Mouse (Mus musculus): ENCODE measurements at regions not wholly inside any gene's neighbourhood (a gene's known extent, or its start where the extent isn't known, plus 50 kb on each side); places are given as distances from the start of the nearest gene placed in this dataset.
A peak's percentile ranks its signal among the peaks of the same experiment; 100 is the strongest.

DNA sequence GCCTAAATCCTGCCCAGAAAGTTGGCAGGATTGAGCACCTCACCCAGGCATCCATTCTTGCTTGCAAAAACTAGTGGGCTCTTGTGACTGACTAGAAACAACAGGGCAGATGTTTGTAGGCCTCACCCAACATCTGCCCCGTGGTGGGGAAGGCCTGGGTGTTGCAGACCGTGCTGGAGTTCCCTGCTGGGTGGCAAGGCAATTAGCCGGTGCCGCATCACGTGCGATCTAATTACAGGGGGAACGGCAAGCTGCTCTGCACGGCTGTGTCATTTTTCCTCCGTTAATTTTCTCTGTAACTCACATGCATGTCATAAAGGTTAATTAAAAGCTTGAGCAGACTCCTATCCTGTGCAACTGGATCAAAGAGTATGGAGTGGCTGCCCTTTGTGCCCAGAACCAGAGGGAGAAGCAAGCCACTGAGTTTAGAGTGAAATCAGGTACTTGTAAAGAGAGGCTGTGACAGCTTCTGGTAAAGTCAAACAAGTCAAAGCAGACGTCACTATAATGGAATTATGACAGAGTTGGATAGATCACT, 143.5 kb downstream of the Ets2 start:
- DNase-seq (ENCODE audit: low spot score in 2 of 2), result peak; percentile 42 to 53

DNA sequence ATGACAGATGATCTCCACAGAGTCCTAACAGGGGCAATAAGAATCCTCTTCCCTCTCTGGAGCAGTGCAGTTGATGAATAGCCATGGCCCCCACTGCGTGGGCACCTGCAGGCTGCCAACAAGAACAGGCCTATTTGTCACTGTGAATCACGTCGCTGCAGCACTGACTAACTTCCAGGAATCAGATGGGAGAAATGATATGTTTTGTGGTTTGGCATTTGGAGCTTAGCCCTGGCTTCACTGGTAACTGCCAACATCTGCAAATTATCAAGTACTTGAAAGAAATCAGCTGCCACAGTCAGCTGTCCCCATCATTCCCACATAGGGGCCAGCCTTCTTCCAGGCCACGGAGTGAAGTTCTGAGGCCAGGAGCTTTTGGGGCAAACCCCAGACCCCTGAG, 142.8 kb downstream of the Ets2 start:
- peak in 1 of 2 experiments; percentile 39 for DNase-seq (ENCODE audit: low spot score in 2 of 2)

DNA sequence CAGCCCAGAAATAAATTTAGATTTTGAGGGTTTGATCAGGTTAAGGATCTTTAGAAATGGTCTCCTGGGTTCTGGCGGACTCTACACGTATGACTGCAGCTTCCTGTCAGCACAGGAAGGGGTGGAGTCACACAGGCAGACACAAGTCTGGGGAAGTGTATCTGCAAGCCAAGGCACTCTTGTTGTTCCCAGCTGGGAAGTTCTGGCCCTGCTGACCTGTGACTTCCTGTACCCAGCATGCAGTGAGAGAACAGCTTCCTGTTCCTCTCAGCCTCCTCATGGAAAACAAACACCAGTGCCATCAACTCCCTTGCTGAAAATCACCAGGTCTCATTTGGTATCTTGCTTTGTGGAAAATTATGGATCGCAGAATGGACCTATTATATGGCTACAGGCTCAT, 140.9 kb downstream of the Ets2 start:
- no peak for DNase-seq (ENCODE audit: low spot score in 2 of 2)

DNA sequence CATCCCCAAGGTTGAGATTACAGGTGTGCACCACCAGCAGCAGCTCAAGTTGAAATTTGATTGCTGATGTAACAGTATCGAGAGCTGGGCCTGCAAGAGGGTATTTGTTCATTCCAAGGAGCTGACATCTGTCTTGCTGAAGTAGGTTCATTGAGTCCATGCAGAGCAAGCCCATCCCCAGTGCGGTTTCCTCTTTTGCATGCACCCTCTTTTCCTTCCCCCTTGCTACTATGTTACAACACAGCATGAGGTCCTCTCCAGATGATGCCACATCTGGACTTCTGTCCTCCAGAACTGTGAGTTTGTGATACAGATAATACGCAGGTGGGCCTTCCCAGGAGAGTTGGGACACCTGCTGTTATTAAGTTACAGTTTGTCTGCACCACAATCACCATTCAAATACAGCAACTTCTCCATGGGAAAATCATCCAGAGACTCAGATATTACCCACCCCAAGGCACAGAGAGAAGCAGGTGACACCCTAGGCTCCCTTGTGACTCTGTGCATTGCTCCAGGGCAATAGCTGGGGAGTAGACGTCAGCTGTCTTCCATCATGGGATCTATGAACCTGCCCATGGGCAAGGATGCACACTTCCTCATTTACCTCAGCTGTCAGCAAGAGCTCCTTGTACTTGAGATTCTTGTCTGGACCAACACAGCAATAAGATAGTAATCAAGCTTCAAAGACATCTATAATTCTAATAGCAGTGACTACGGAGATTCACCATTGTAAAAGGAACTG, 137.8 kb downstream of the Ets2 start:
- DNase-seq (ENCODE audit: low spot score in 2 of 2), result no peak

DNA sequence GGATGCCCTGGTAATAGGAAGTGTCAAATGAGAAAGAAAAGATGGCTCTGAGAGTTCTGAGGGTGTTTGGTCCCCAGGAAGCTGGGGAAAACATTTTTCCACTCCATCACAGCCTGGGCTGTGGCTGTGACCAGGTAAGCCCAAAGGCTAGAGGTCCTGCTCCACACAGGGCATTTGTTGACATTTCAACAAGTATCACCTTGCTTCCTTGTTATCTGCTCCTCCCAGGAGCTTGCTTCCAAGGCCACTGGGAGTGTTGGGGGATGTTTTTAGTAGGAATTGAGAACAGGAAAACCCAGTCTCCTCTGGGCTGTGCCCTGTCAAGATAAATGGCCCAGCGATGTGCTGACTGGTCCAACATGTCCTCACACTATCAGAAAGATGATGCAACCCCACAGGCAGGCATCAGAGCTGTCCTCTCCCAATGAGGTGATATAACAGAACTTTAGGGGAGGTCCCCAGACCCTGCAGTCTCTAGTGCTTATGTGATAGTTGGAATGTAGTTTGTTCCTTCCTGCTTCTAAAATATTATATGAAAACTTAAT, 137.1 kb downstream of the Ets2 start:
- DNase-seq (ENCODE audit: low spot score in 2 of 2), result no peak

DNA sequence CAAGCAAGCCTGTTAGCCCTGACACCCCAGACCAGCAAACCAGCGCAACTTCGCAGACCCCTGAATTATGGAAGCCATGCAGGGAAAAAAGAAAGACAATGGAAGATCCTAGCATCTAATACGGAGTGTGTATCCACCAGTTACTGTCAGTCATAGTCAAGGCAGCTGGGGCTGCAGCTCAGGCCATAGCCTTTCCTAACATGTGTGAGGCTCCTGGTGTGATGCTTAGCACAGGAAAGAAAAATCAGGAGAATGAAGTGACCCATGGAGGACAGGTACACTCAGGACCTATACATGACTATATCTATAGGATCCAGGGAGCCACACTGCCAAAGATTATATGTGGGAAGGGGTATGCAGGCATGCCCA, 136.6 kb downstream of the Ets2 start:
- no peak for DNase-seq (ENCODE audit: low spot score in 2 of 2)

DNA sequence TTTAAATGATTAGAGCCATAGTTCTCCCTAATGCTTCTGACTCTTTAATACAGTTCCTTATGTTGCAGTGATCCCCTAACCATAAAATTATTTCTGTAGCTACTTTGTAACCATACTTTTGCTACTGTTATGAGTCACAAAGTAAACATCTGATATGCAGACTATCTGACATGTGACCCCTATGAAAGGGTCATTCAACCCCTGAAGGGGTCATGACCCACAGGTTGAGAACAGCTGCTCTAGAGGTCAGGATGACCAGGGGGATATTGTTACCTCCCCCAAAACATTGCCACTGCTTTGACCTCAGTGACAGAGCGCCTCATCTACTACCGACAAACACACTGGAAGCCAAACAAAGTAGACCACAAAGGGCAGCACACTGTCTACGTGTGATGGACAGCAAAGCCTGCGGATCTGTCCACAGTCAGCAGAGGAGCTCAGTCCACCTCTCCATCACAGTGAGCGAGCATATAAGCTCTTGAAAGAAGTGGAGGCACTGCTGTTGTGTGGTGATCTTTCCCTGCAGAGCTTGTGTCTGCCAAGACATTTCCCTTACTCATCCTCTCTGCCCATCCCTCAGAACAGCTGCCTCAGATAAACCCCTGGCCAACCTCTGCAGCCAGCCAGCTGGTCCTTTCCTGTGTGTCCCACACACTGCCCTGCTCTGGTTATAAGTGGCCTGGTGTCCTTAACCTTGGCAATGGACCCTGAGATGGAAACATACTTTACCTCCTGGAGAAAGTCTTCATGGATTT, 136.0 kb downstream of the Ets2 start:
- DNase-seq (ENCODE audit: low spot score in 2 of 2), result no peak

DNA sequence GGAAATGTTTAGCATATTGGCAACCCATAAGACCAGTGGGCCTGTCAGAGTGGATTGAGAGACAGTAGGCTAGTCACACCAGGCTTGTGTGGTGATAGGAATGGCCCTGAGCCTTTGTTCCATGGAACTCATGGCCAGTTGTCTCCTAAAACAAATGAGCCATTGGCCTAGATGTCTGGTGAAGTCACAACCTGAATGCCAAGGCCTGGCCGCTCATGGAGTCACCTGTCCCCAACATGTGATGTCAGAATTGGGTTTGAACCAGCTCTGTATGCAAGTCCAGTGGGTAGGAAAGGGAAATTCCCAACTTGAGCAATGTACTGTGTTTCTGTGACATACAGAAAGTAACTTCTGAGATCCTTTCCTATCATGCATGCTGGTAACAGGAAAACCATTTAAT, 134.1 kb downstream of the Ets2 start:
- DNase-seq (ENCODE audit: low spot score in 2 of 2), result no peak

DNA sequence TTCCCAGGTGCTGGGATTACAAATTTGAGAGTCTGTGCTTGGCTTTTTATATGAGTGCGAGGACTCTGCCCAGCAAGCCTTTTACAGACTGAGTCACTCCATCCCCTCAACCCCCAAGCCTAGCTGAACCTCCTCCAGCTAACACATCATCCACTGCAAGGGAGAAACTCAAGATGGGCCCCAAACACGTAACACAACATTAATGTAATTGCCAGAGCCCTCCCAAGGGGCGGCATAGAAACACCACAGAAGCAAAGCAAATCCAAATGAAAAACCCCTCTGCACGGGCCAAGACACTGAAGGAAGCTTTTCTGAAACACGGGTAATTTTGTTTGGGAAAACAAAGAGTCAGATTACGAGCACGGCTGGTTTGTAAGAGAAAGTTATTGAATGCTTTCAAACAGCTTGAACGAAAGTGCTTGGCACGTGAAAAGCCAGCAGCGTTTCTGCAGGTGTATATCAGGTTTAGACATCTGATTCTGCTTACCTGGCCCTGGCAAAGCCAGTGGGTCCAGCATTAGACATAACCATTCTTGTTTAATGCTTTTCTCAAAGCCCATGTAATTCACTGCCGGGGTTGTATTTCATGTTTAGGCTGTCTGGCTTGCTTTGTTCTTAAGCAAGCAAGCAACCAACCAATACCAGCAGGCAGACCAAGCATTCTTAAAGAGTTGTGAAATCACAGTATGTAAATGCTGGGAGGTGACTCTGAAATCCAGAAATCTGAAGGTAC, 132.8 kb downstream of the Ets2 start:
- DNase-seq (ENCODE audit: low spot score in 2 of 2), result no peak

DNA sequence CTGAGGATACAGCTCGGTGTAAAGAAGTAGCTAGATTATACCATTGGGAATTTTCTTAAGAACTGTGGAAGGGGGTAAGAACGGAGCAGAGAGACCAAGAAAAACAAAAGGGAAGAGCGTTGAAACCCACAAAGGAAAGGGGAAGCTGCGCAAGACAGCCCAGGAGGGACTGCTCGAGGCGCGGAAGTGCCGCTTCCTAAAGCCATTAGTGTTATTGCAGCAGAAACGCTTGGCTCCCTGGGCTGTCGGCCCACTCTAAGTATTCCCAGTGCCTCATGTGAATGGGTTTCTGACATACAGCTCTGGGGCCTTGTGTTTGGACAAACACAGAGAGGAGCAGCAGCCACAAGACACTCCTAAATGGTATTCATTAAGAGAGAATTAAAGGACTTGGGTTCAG, 131.6 kb downstream of the Ets2 start:
- DNase-seq (ENCODE audit: low spot score in 2 of 2), result no peak

DNA sequence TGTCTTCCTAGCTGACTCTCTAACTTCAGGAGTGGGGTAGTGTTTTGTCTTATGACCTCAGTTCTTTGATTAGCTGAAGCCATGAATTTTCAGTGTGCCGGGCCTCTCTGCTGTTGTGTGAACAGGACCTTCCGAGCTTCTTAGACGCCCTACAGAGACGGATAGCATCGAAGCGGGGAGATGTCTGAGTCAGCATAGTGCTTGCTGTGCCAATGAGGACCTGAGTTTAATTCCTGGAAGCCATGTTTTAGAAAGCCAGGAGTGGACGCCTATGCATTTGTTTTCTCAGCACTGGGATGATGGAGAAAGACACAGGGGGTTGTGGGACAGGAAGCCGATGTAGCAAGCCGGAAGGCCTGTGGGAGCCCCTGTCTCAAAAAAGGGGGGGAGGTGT, 130.5 kb downstream of the Ets2 start:
- DNase-seq (ENCODE audit: low spot score in 2 of 2), result no peak

DNA sequence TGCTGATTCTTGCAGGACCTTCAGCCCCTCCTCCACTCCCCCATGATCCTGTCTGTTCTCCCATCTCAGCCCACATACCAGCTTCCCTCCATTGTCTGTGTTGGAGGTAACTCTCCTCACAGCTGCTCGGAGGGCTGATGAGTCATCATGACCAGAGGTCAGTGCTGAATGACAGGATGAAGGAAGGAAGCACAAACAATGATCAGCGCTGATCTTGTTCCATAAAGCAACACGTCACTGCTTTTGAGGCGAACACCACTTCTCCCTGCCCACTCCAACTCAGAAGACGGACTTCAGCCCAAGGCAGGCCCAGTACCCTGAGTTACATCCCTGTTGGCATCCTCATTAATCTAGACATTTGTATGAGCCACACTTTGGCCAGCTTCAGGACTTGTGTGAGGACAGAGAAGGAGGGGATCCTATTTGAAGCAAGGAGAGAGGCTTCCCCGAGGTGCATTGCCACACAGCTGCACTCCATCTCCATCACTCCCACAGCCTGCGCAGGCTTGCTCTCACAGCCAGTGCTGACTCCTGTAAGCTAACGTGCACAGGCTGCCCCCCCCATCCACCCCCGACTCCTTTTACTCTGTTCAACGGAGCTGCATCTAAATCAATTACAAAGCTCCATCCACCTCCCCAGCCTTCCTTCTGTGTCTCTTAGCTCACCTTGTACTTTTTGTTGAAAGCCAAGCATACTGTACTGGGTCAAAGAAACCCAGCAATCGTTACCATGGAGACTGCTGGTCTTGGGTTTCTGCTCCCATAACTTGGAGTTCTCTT, 129.9 kb downstream of the Ets2 start:
- DNase-seq (ENCODE audit: low spot score in 2 of 2), result no peak

DNA sequence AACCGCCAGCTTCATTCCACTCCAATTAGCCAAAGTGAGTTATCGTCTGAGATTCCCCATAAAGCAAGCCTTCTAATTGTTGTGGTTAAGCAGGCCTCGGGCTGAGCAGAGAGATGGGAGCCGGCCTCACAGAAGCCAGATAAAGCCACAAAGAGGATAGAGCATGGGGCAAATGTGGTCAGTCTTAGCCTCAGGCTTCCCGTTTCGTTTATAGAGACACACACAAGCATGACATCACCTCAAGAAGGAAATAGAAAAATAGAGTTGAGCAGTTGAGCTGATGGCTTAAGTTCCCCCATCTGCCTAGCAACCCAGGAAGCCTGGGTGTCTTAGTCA, 125.5 kb downstream of the Ets2 start:
- no peak for DNase-seq (ENCODE audit: low spot score in 2 of 2)

DNA sequence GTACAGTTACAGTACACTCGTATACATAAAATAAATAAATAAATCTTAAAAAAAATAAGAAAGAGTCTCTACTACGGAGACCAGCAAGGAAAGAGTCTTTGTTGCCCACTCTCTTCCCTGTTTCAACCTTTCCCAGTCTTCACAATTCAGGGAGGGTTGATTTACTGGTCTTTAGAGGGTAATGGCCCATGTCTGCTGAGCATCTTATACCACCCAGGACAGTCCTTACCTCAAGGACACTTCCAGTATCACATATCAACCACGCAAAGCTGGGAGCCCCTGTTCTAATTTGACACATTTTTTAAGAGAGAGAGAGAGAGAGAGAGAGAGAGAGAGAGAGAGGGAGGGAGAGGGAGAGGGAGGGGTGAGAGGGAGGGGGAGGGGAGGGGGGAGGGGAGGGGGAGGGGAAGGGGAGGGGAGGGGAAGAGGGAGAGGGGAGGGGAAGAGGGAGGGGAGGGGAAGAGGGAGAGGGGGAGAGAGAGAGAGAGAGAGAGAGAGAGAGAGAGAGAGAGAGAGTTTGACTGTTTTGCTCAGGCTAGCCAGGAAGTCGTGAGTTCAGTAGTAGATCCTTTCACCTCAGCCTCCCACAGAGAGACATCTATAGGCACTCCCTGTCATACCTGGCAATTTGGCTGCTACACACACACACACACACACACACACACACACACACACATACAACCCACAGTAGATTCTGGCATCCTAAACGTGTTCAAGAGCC, 125.0 kb downstream of the Ets2 start:
- DNase-seq (ENCODE audit: low spot score in 2 of 2), result no peak

DNA sequence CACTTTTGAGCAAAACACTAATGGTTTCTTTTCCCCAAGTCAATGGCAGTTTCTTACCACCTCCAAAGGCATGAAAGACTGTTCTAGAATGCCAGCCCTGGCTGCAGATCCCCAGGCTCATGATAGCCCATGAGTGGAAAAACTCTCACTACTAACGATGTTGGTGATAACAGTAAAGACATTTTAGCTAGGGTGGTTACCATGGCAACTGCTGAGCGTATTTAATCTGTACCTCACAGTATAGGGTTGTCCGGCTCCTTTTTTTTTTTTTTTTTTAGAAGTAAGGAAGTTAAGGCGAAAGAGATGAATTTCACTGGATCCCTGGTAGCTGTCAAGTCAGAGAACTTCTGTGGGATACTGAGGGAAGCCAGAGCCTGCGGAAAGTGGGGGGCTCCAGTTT, 123.8 kb downstream of the Ets2 start:
- DNase-seq (ENCODE audit: low spot score in 2 of 2), result no peak

DNA sequence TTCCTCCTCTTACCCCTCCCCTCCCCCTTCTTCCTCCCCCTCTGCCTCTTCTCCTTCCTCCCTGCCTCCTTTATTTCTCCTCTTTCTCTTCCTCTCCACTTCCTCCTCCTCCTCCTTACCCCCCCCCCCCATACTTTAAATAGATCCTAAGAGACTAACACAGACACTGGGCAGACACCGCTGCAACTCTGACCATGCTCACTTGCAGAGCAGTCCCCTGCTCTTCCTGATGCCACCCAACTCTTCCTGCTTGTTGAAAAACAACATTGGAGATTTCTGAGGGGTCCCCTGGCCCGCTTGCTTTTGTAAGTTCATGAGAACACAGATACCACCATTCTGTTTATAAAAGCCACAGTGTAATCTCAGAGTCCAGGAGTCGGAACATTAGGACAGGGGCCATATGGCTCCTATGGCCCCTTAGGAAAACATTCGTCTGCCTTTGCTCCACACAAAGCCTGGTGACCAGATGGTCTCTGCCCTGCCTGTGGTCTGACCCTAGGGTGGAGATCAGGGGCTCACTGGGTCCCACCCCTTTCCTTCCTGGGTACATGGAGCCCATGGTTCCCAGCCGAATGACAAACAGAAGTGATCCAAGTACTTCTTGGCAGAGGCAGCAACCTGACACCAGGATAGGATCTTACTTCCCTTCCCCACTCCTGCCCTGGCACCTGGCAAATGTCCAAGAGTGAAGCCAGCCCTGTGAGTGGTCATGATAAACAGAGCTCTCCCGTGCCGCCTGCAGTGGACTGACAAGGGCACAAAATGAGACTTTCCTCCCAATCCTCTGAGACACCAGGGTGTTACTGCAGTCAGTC, 123.1 kb downstream of the Ets2 start:
- DNase-seq (ENCODE audit: low spot score in 2 of 2), result no peak

DNA sequence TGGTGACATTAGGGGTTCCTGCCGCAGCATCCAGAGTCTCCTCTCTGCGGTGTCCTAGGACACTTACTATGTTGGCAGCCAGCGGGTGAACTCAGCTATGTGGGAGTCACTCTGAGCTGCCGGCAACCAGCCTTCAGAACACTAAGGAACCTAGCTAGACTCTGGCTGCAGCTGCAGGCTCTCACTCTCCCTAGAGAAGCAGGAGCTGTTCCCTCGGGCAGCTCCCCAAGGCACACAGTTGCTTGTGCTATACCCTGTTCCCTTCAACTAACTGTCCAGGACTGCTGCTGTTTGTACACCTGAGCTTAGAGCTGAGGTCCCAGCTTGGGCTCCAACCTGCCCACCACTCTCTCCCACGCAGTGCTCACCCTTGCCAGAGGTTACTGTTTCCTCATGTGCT, 121.9 kb downstream of the Ets2 start:
- DNase-seq (ENCODE audit: low spot score in 2 of 2), result no peak

DNA sequence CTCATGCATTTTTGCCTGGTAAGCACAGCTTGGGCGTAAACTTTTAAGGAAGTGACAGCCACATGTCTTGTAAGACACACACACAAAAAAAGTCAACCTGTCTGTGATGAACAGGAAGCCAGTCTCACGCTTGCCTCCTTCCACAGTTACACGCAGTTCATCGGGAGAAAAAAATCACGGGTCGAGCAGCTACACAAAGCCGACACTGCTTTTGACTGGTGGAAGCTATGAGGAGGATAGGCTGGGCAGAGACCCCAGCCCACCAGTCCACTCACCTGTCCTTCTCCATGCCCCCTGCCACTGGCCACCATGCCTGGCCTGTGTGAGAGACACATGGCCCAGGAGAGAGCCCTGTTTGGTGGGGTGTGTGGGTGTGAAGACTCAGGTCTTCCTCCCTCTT, 119.2 kb downstream of the Ets2 start:
- no peak for DNase-seq (ENCODE audit: low spot score in 2 of 2)

DNA sequence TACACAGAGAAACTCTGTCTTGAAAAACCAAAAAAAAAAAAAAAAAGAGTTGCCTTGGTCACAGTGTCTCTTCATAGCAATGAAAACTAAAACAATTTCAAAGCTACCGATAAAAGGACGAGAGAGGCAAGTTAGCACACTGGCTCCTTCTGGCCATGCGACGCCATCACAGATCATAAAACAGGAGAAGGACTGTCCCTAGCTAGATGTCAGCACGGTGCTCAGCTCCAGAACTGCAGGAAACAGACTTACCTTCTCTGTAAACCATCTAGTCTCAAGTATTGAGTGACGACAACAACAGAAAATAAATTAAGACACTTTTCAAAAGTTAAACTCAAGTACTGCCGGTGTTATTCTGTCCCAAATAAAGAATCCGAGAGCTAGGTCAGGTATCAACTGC, 118.7 kb downstream of the Ets2 start:
- no peak for DNase-seq (ENCODE audit: low spot score in 2 of 2)

DNA sequence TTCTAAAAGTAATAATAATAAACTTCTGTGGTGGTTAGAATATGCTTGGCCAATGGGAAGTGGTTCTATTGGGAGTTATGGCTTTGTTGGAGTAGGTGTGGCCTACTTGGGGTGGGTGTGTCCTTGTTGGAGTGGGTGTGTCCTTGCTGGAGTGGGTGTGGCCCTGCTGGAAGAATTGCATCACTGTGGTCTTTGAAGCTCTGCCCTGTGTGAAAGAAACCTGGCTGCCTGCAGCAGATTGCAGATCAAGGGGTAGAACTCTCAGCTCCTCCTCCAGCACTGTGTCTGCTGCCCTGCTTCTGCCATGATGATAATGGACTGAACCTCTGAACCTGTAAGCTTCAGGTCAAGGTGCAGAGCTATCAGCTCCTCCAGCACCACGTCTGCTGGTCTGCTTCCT, 118.1 kb downstream of the Ets2 start:
- no peak for DNase-seq (ENCODE audit: low spot score in 2 of 2)

Data from layer of hippocampus, postnatal 10 days (tissue).